Mouse (Mus musculus): ENCODE measurements around the gene Rsl1d1.

The Rsl1d1 gene

DNA sequence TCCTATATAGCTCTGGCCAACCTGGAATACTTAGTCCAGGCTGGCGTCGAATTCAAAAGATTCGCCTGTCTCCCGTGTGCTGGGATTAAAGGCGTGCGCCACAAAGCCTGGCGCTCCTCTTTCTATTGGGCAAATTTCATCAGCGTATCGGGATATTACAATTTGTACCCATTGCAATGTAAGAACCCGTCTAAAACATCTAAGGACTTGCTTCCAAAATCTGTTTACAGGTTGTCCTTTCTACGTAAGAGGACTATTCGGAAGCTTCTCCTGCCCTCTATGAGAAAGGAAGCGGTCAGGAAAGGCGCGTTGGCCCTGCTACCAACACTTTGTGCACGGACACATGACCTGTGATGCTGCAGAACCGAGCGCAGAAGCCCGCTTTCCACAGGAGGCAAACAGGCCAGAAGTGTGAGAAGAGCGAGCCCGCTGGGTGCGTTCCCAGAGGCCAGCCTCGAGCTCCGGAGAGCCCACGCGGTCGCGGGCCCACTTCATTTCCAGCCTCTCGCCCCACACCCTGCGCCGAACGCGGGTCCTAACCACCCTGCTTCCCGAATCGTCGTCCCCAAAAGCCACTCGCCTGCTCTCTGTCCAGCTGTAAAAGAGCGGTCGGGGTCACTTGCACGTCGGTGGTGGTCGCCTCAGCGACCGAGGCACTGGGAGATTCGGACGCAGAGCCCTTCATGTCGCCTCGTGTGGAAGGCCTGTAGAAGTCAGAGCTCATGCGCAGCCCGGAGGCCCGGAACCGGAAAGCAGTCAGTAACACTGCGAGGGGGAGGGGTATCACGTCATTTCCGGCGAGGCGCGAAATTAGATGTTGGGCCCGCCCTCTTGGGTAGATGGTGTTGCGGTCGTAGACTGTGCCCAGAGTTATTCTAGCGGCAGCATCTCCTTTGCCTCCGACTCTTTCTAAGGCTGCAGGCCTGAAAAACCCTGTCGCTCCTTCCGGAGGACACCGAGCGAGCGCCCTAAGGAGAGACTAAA is at the start of gene Rsl1d1:
TSS of gene Rsl1d1 (minus strand) at position 761 of the 984 bp plus-strand sequence.
- peak; percentile 93 for DNase-seq (ENCODE audit: low spot score)

DNA sequence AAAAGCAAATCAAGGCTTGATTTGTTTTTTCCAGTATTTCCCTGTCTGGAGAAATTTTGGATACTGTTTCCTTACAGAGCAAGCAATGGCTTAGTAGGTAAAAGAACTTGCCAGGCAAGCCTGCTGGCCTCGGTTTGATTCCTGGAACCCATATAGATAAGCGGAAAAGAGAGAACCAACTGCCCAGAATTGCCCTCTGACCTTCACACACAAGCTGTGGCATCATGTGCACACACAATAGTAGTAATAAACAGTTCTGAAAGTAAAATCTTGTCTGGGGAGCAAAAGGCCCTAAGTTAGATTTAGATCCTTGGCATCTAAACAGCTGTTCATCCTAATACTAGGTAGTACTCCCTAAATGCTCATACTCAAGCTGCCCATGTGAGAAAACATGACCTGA is 44.7 kb upstream of the Rsl1d1 start:
- DNase-seq (ENCODE audit: low spot score) = no peak

DNA sequence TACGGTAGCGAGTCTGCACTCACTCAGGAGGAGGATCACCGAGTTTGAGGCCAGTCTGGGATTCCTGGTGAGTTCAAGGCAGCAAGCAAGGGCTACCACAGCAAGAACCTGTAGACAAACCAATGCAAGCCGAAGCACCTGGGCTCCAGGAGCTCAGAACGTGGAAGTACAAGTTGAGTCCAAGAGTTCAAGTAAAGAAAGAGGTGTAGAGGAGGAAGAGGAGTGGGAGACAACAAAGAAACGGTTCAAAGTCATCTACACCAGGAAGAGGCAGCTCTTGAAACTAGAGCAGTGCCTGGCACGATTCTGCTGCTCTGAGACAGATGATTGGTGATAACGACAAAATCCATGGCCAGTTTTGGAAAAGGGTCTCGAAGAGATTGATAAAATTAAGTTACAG is 42.6 kb upstream of the Rsl1d1 start:
- DNase-seq (ENCODE audit: low spot score) = no peak

DNA sequence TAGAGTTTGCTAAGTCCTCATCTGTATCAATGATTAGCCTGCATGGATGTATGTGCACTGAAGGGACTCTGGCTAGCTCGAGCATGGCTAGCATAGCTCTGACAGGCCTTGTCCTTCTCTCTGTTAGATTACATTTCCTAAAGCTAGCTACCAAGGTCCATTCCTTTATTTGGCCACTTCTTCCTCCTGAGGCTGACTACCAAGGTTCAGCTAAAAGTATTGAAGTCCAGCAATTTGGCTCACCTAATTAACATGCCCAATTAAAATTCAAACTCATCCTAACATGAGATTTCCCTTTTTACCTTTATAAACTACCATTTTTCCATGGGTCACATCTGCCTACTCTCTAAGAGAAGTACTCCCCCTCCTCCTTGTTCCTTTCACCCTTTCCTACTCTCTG is 39.3 kb upstream of the Rsl1d1 start:
- no peak for DNase-seq (ENCODE audit: low spot score)

DNA sequence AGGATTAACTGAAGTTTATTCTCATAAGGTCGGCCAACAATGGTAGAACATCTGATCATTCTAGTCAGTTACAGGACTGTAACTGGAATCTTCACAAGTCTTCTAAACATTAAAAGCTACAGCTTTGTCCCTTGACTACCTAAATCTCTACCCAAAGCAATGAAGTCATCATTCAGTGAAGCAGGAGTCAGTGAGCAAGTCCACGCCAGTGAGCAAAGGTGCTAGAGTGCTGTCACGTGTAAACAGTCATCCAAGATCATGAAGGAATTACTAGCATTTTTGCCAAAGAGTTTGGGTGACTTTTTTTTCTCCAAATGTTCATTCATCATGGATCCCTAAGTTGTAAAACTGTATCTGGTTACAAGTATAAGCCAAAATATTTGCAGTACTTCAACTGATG is 14.7 kb upstream of the Rsl1d1 start:
- DNase-seq (ENCODE audit: low spot score) = no peak

DNA sequence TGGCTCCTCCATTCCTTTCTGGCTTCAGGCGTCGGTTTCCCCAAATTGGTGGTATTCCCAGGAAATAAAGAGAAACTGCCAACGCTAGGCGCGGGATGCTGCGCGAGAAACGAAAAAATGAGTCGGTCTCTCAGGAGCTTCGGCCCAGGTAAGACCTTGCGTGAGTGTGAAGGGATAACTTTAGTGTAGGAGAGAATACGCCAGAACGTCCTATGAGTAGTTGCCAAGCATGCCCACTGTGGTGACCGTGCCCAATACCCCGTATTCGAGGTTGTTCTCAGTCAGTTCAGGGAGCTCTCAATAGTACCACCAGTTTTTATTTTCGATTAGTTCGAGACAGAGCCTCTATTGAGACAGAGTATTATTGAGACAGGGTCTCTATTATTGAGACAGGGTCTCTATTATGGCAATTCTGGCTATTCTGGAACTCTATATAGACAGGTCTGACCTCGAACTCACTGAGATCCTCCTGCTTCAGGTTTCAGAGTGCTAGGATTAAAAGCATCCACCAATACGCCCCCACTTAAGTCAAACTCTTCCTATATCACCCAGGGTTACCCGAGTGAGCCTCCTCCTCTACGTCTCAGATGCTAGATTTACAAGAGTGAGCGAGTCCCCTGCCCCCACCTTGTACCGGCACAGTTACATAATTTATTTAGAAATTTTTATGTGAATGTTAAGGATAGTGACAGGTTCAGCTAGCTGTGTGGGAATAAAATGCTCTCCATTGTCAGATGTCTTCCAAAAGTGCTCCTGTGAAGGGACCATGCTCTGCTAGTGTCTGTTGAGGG is 664 bp upstream of the Rsl1d1 start:
- no peak for DNase-seq (ENCODE audit: low spot score)

DNA sequence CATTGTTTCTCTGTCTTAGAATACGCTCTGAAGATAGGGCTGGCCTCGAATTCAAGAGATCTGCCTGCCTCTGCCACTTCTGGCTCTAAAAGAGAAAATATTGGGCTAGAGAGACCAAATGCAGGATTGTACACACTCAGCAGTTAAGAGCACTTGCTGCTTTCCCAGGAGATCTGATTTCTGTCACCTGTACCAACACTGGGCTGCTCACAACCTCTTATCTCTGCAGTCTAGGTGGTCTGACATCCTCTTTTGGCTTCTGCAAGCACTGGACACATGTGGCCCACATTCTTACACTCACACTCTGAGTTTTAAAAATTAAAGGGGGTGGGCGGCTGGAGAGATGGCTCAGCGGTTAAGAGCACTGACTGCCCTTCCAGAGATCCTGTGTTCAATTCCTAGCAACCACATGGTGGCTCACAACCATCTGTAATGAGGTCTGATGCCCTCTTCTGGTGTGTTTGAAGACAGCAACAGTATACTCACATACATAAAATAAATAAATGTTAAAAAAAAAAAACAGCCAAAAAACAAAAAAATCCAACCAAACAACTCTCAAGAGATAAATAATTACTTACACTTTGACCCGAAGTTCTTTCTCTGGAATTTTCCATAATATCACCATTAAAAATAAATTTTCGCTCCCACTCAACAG is 1.3 kb downstream of the Rsl1d1 start:
- no peak for DNase-seq (ENCODE audit: low spot score)

DNA sequence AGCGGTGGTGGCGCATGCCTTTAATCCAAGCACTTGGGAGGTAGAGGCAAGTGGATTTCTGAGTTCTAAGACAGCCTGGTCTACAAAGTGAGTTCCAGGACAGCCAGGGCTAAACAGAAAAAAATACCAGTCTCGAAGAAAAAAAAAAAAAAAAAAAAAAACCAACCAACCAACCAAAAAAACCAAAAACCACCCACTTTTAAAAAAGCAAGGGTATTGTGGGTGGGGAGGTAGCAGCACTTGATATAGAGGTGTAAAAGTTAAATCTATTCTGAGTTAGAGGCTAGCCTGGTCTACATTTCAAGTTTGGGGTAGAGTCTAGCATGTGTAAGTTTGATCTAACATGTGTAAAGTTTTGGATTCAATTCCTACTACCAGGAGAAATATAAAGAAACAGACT is 2.9 kb downstream of the Rsl1d1 start:
- no peak for DNase-seq (ENCODE audit: low spot score)

DNA sequence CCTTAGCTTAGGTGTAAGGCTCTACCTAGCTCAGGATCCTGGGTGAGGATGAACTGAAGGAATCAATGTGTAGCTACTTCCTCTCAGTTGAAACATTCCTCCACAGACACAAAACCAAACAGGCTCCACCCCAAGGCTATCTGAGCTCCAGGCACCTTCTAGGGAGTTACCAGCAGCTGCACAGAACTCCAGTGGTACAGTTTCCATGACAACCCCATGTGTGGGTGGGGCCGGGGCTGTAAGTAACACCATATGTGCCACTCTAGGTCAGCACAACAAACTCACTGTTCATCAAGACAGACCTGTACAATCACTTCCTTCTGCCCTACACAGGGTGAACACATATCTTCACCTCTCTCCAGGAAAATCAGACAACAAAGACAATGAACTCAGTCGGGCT is 4.7 kb downstream of the Rsl1d1 start:
- DNase-seq (ENCODE audit: low spot score) = no peak

DNA sequence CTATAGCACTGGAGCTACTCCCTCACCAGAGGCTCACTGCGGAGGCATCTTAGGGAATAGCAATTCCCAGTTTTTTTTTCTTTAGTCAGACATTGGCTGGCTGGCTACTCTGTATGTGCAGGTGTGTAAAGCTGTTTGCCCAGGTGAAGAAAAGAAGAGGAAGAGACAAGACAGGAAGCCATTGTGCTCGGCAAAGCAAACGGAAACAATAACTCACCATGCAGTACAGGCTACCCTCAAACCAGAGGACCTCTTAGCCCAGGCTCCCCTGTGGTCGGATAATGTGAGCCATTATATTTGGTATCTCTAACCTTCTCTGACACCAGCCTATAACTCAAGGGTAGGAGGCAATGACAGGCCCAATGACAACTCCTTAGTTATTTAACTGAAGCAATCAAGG is 6.1 kb downstream of the Rsl1d1 start:
- no peak for DNase-seq (ENCODE audit: low spot score)

DNA sequence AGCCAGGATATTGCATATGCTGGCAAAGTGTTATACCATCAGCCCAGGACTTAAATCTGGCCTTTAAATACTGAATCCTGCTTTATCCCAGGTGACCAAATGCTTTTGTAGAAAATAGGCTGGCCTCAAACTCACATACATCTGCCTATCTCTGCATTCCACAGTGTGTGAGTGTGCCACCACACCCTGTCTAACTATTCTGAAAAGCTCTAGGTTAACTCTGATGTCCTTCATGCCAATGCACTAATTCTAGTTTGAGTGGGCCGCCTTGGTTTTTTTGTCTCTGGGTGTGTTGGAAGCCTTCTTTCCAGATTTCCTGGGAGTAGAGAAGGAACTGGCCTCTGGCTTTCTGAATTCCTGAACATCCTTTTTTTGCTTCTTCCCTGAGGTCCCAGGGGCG is 9.9 kb downstream of the Rsl1d1 start:
- no peak for DNase-seq (ENCODE audit: low spot score)

DNA sequence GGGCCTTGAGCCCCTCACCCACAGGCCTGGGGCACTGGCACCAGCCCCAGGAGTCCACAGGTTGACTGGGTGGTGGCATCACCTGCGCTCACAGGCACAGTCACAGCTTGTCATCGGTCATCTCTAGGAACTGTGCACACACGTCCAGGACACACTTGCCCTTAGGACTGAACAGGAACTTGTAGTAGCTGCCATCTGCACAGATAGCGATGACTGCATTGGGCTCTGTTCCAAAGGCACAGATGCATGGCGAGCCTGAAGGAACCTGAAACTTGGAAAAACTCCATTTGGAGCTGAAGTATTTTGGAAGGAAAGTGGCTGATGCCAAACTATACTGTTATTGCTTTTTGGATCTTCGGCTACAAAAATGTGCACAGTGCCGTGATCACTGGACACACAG is 13.0 kb downstream of the Rsl1d1 start:
- peak; percentile 18 for DNase-seq (ENCODE audit: low spot score)

DNA sequence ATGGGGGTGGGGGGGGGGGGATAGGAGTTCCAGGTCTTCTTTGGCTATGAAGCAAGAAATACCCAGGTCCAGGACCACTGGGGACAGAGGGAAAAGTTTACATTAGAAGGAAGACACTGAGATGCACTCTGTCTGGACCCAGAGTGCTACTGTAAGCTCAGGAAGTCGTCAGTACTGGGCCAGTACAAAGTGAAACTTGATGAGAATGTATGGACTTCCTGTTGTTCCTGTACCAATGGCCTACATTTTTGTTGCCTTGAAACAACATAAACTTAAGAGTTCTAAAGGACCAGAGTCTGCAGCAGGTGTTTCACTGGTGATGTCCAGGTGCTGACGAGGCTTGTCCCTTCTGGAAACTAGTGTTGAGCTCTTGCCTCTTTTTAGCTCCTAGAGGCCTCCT is 25.7 kb downstream of the Rsl1d1 start:
- no peak for DNase-seq (ENCODE audit: low spot score)

DNA sequence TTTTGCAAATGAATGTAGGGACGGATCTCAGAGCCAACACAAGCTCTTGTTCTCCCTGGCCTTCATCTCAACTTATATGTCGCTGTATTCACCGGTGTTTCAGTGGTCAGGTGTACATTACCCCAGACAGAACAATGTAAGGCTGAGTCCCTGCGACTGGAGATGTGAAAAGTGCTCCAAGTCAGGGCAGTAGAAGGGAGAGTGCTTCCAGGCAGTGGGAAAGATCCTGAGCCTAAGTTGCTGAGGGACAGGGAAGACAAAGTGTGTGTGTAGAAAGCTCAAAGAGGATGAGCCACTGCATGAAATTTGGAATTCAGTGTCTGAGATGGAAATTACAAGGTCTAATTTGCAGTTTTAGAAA is 26.3 kb downstream of the Rsl1d1 start:
- no peak for DNase-seq (ENCODE audit: low spot score)

DNA sequence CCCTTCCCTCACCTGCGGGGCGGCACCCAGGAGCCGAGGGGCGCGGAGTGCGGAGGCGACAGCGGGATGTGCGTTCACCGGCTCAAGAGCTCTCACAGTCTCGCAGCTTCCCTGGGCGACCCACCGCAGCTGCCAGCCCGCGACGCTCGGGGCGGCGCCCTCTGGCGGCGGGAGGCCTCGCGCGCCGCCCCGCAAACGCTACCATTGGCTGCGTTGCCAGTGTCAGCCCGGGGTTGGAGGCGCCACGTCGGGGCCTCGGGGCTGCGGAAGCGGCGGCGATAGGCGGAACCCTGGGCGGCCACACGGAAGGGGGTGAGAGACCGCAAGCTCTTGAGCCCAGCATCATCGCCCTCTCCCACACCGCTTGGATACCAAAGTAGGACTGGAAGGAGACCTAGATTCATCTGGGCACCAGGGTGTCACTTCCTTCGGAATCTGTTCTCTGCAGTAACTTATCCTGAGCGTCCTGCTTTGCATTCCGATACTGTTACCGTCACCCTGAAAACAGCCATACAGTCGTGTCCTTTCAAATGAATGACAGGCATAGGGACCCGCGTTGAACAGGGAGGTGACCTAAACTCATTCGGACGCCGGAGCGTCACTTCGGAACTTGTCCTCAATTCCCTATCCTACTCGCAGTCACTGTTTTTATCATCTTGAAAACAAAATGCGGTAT is 26.8 kb downstream of the Rsl1d1 start, which contains the start of gene Zc3h7a:
TSS of gene Zc3h7a (minus strand) at position 186 of the 676 bp plus-strand sequence.
- DNase-seq (ENCODE audit: low spot score) = peak; percentile 91

DNA sequence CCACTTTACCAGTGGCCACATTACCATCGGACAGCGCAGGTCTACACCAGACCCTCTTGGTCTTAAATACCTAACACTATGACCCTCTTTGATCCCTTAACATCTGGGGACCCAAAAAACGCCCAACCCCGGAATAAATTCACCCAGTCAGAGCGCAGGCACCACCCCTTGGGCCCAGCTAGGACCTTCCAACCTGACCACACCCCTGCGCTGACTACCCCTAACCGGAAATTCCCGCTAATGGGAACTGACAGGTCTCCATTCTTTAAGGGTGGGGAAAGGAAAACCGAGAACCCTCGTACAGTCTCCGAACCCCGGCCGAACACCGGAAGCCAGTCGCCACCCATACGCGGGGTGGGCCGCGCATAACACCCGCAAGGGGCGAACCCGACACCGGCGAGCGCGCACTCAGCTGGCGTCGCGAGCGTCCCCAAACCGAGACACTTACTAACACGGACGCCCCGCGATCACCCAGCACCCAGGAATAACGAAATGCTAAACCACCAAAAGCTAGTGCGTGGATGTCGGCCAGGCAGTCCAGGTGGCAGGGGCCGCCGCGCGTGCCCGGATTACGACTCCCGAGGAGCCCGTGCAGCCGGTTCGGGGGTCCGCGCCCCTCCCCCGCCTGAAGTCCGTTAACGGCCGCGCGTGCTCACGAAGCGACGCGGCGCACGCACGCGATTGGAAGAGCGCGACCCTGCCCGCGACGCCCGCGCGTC is 27.5 kb downstream of the Rsl1d1 start:
- DNase-seq (ENCODE audit: low spot score) = peak; percentile 54

DNA sequence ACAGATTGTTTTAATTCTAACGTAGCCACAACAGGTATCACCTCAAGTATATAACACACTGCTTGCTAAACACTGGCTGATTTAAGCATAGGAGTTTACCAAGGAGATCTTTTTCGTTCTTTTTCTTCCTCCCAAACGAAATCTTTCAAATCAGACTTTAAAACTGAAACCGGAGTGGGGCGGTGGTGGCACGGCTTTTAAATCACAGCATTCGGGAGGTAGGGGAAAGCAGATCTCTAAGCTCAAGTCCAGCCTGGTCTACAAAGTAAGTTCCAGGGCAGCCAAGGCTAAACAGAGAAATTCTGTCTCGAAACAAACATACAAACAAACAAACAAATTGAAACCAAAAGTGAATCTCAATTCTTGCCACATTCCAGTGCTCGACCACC is 28.0 kb downstream of the Rsl1d1 start:
- DNase-seq (ENCODE audit: low spot score) = no peak

DNA sequence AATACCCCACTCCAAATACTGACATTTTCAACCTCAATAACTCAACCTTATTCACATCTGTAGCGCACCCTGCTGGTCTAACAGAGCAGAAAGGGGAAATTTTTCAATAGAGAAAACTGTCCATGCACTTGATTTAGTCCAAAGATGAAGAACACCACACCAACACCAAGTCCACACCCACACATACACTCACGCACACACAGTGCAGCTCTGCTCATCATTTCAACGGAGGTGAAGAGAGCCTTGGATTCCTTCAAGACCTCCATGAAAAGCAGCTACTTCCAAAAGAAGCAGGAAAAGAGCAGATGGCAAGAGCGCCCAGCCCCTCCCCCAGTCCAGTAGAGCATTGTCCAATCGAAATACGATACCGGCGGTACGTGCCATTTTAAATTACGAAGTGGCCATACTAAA is 28.5 kb downstream of the Rsl1d1 start:
- peak; percentile 66 for DNase-seq (ENCODE audit: low spot score)

DNA sequence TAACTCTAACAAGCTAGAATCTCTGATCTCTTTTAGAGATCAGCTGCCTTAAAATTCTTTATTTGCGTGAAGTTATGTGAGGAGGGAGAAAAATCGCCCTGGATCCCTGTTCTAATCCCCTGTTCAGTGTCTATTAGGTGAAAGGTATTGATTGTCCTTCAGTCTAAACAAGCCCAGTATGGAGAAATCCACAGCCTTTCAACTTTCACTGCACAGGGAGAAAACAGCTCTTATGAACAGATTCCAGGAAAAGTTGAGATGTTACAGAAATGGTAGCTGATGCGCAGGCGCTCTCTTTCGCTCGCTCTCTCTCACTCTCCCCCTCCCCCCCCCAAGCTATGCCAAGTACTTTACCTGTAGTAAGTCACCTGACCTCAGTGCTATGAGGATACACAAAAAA is 31.5 kb downstream of the Rsl1d1 start:
- no peak for DNase-seq (ENCODE audit: low spot score)

DNA sequence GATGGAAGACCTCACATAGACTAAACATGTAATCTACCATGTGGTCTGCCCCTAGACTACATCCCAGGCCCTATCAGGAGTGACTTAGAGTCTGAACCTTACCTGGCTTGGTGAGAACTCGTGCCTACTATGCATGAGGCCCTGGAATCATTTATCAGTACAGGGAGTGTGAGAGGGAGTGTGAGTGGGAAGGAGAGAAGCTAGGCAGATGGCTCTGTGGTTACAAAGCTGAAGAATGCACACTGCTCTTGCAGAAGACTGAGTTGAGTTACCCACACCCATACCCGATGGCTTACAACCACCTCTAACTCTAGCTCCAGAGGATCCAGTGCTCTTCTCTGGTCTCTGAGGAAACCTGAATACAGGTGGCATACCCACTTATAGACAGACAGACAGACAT is 36.7 kb downstream of the Rsl1d1 start:
- peak; percentile 37 for DNase-seq (ENCODE audit: low spot score)

DNA sequence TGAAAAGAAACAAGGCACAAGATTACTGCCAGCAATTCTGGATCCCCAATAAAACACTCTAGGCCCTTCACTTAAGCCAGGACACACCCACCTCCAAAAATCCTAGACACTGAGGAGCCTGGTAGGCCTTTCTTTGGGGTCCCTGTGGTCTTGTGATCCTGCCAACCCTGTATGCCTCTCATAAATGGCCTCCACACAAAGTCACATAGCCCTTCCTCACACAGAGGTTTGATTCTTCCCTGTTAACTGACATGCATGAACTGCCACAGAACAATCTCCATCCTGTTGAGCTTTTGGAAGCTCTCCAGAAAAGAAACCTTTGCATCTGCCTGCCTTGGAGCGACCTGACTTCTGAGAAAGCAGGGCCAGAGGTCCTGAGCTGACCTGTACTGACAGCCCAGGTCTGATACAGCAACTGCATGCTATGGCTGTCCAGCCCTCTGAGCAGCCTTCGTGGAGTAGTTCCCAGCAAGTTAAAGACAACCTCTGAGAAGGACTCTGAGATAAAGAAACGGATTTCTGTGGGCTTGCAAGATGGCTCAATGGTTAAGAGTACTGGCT is 38.4 kb downstream of the Rsl1d1 start:
- DNase-seq (ENCODE audit: low spot score) = no peak
